Mouse (Mus musculus) small intestine, adult 2 months (tissue): ENCODE results near the gene Tnfrsf1b.

Experiments
- CTCF ChIP-seq: fragments of 200-500 bp; IDR thresholded peaks from 2 replicates; pipeline ENCODE4 v1.5.1; 2012; ENCODE audit warnings: low read depth, mild to moderate bottlenecking, control low read depth, inconsistent platforms, low read length, moderate library complexity, mixed read lengths; ENCODE audit not compliant: insufficient replicate concordance, insufficient read length; ENCODE audit errors: extremely low read depth
- POLR2A ChIP-seq: fragments of 200-500 bp; IDR thresholded peaks from 2 replicates; pipeline ENCODE4 v1.6.1; 2012; ENCODE audit warnings: low read depth, mild to moderate bottlenecking, control low read depth, inconsistent platforms, low read length, moderate library complexity

DNA sequence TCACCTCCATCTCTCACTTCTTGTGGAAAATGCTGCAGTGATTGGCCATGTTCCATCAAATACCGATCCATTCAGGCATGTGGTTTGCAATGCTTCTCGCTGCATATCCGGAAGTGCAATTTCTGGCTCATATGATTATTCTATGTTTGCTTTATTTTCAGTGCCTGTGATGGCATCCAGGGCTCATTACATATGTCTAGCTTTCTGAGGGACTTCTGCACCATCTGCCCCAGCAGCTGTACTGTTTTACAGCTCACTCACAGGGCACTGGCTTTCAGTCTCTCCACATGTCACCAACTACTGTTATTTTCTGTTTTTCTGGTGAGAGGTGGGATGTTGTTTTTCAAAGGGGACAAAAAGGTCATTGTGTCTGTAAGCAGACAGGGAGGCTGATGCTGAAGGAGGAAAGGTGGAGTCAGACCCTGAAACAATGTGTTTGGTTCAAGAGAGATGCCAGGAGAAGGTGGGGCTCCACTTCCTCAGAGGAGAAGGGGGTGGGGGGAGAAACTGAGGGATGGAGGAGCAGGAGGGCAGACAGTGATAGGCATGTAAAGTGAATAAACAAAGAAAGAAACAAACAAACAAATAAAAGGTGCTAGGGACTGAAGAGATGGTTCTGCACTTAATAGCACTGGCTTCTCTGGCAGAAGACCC, 38.8 kb downstream of the Tnfrsf1b start:
- TF ChIP-seq CTCF, result no peak
- no peak for TF ChIP-seq POLR2A
